Mouse (Mus musculus): ENCODE data around the gene Fez1.

Gene Fez1

GRCm38 (mm10) chr9:36898560-36898959, 76.9 kb downstream of the Fez1 start:
- no peak for DNase-seq

GRCm38 (mm10) chr9:36900464-36900863, 78.8 kb downstream of the Fez1 start:
- DNase-seq: no peak

GRCm38 (mm10) chr9:36905452-36905851, 83.8 kb downstream of the Fez1 start:
- DNase-seq: no peak

GRCm38 (mm10) chr9:36916362-36916761, 94.7 kb downstream of the Fez1 start:
- peak; percentile 83 for DNase-seq

GRCm38 (mm10) chr9:36916915-36917314, 95.3 kb downstream of the Fez1 start:
- peak; percentile 36 for DNase-seq

- DNase-seq: no peak
These were observed 96.9 kb downstream of the Fez1 start for GRCm38 (mm10) chr9:36918582-36918981.

GRCm38 (mm10) chr9:36919472-36919871, 97.8 kb downstream of the Fez1 start:
- DNase-seq: no peak

- DNase-seq: no peak
These were observed 100.2 kb downstream of the Fez1 start for GRCm38 (mm10) chr9:36921718-36922415.

GRCm38 (mm10) chr9:36923753-36924152, 102.1 kb downstream of the Fez1 start:
- DNase-seq: no peak
